Mouse (Mus musculus) heart, postnatal 0 days (tissue): ENCODE results near the gene Elmod1.
"Not testable (repeated sequence)": the region's sequence is repeated elsewhere in the genome, so short reads cannot be mapped to it uniquely, and the experiment has no call there.

Experiments used
- CTCF ChIP-seq: IDR thresholded peaks from 2 replicates; pipeline ENCODE4 v1.5.1; 2016; ENCODE audit warnings: antibody characterized with exemption, control low read depth, low read depth
- EP300 ChIP-seq: IDR thresholded peaks from 2 replicates; pipeline ENCODE4 v1.6.1; 2016; ENCODE audit warnings: antibody characterized with exemption, low read depth

GRCm38 (mm10) chr9:53992567-53992966 lies 17.5 kb upstream of the Elmod1 start:
- not testable (repeated sequence) for TF ChIP-seq CTCF, EP300
